Mouse (Mus musculus) heart, adult 2 months (tissue): ENCODE results near the gene Ttc25.

Experiments
- CTCF ChIP-seq: fragments of 200-600 bp; IDR thresholded peaks from 2 replicates; pipeline ENCODE4 v1.8.1; 2022; ENCODE audit warnings: antibody characterized with exemption, mild to moderate bottlenecking, moderate library complexity
- EP300 ChIP-seq: fragments of 200-500 bp; IDR thresholded peaks from 2 replicates; pipeline ENCODE4 v1.6.1; 2011; ENCODE audit warnings: low read depth, low read length, control low read depth; ENCODE audit not compliant: insufficient read depth
- POLR2A ChIP-seq: fragments of 200-500 bp; IDR thresholded peaks from 2 replicates; pipeline ENCODE4 v1.6.1; 2011; ENCODE audit warnings: mild to moderate bottlenecking, low read depth, low read length, control low read depth; ENCODE audit not compliant: insufficient read depth

DNA sequence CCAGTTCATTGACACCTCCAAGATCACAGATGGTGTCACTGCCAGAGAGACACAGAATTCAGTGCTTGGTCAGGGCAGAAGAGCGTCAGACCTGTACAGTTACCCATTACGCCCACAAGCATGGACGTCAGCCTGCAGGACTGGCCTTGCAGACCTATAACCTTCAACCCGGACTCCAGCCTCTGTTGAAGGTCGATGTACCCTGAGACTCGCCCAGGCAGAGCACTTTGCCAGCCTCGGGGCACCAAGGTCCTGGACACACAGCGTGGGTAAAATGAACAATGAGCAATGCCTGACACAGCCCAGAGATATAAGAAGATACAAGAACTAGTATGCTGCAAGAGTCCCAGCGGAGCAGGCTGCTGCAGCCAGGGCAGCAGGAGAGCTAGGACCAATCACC lies 30.3 kb upstream of the Ttc25 start:
- TF ChIP-seq CTCF (no peak), POLR2A (no peak), EP300 (no peak)
